Mouse (Mus musculus) heart, adult 2 months (tissue): Measurements from ENCODE around the gene Wwc2. TPM values are rescaled to one million over a fixed set of nuclear protein-coding genes. Genes with fewer than 3 reads are reported as not detected.
A peak's percentile ranks its signal among the peaks of the same experiment; 100 is the strongest.

Experiments
- DNase-seq, 2 experiments: peaks; one replicate each; pipeline ENCODE4 v3.0.0; 2021
- H3K27ac ChIP-seq: fragments of 200-600 bp; 2 replicates; pipeline ENCODE4 v1.8.1; 2022
- H3K27me3 ChIP-seq: fragments of 200-500 bp; 2 replicates; pipeline ENCODE4 v1.6.1; 2012; ENCODE audit warnings: mild to moderate bottlenecking, low read length, inconsistent platforms, mixed read lengths; ENCODE audit not compliant: control insufficient read depth, insufficient read depth
- H3K36me3 ChIP-seq: fragments of 200-500 bp; 2 replicates; pipeline ENCODE4 v1.6.1; 2012; ENCODE audit warnings: low read length, inconsistent platforms; ENCODE audit not compliant: control insufficient read depth, insufficient read depth
- H3K4me1 ChIP-seq: fragments of 200-500 bp; 2 replicates; pipeline ENCODE4 v1.6.1; 2011; ENCODE audit warnings: low read length; ENCODE audit not compliant: control insufficient read depth, insufficient read depth
- H3K4me3 ChIP-seq: fragments of 200-600 bp; 2 replicates; pipeline ENCODE4 v1.8.1; 2022
- H3K79me2 ChIP-seq: fragments of 200-500 bp; replicated peaks from 2 replicates; pipeline ENCODE4 v1.6.1; 2012; ENCODE audit warnings: mild to moderate bottlenecking, inconsistent platforms, low read length, moderate library complexity, mixed read lengths; ENCODE audit not compliant: control insufficient read depth, insufficient read depth
- H3K9ac ChIP-seq: fragments of 200-500 bp; 2 replicates; pipeline ENCODE4 v1.6.1; 2012; ENCODE audit warnings: low read depth, mild to moderate bottlenecking, control low read depth, inconsistent platforms, low read length, mixed read lengths
- CTCF ChIP-seq: fragments of 200-600 bp; IDR thresholded peaks from 2 replicates; pipeline ENCODE4 v1.8.1; 2022; ENCODE audit warnings: antibody characterized with exemption, mild to moderate bottlenecking, moderate library complexity
- EP300 ChIP-seq: fragments of 200-500 bp; IDR thresholded peaks from 2 replicates; pipeline ENCODE4 v1.6.1; 2011; ENCODE audit warnings: low read depth, low read length, control low read depth; ENCODE audit not compliant: insufficient read depth
- POLR2A ChIP-seq: fragments of 200-500 bp; IDR thresholded peaks from 2 replicates; pipeline ENCODE4 v1.6.1; 2011; ENCODE audit warnings: mild to moderate bottlenecking, low read depth, low read length, control low read depth; ENCODE audit not compliant: insufficient read depth
- WGBS: fragments of 180-500 bp; shearing (Covaris S2); methylation state at CpG from one replicate; pipeline ENCODE4 v1.1.7; 2018; 5-methylcytosine and 5-hydroxymethylcytosine counted together
- intact Hi-C: fragments of 180-260 bp; cut with DNase I; formaldehyde crosslinking; loops from one replicate; pipeline ENCODE4 v1.15.1; 2025
- long read RNA-seq: library from polyadenylated mRNA; stranded (forward); transcript quantifications from one replicate; pipeline ENCODE4 v2.0.0, GENCODE M21; 2021
- polyA plus RNA-seq: library from polyadenylated mRNA; depleted of rRNA; stranded (reverse); fragments of >200 nt; gene quantifications from 2 replicates; pipeline ENCODE4 v1.2.3, GENCODE M21; 2012; rRNA removed
- total RNA-seq, 2 experiments: library from RNA; stranded (reverse); gene quantifications; 2 replicates each; pipeline ENCODE4 v1.2.3; 2021

The Wwc2 gene
- total RNA-seq: 10 to 100 TPM; 25.2 to 26.9 TPM
- 8.3 and 11.0 TPM in 2 replicates for polyA plus RNA-seq
- long read RNA-seq, full-length matches to known transcripts: 13 of 23 reads
- long read RNA-seq, partial matches to known transcripts: 7 of 23 reads
- long read RNA-seq, other reads (novel, unspliced or antisense): 3 of 23 reads

GRCm38 (mm10) chr8:47990911-47991820 is at the start of gene Wwc2:
Gene Wwc2 (minus strand): TSS chr8:47990924.
- TF ChIP-seq CTCF (no peak), POLR2A (peak; percentile 64; the same call in 1 of the 2 replicates), EP300 (0 out of 2 replicates have a peak, but pooled peaks have one; percentile 6)
- intact Hi-C loops: loop anchor here (10.0 kb wide), 1 partner anchor 276 kb away; the partner anchor contains the start of gene Cdkn2aip
- H3K27ac ChIP-seq: peak within 1 kb of the TSS; percentile 100
- peaks cover 7% of the 10 kb centered on the region for H3K4me1 ChIP-seq
- peak within 1 kb of the TSS; percentile 86 for H3K4me3 ChIP-seq
- peaks cover 8% of the 10 kb centered on the region for H3K79me2 ChIP-seq
- no peaks in the 10 kb centered on the region for H3K27me3 ChIP-seq
- peak within 1 kb of the TSS; percentile 99 for H3K9ac ChIP-seq
- H3K36me3 ChIP-seq: peaks cover 4% of the 10 kb centered on the region; the same call in 1 of the 2 replicates
- peak; percentile 88 to 92 for DNase-seq
- 3% methylated on average over 33 of the region's 46 CpGs for WGBS

GRCm38 (mm10) chr8:48038261-48038934 is 47.7 kb upstream of the Wwc2 start:
- TF ChIP-seq POLR2A (no peak), EP300 (no peak), CTCF (no peak)
- H3K4me3 ChIP-seq: no peak overlapping the region
- DNase-seq: no peak
- H3K4me1 ChIP-seq: no peaks in the 10 kb centered on the region
- intact Hi-C loops: no loop called here
- H3K79me2 ChIP-seq: no peaks in the 10 kb centered on the region
- no peaks in the 10 kb centered on the region for H3K27me3 ChIP-seq
- no peak overlapping the region for H3K27ac ChIP-seq
- no peaks in the 10 kb centered on the region for H3K36me3 ChIP-seq
- 84% methylated on average over 7 of the region's 7 CpGs for WGBS
- H3K9ac ChIP-seq: no peak overlapping the region

- Histone ChIP-seq H3K9ac (no peak overlapping the region), H3K27ac (no peak overlapping the region), H3K27me3 (no peaks in the 10 kb centered on the region), H3K36me3 (no peaks in the 10 kb centered on the region), H3K4me3 (no peak overlapping the region), H3K4me1 (no peaks in the 10 kb centered on the region), H3K79me2 (no peaks in the 10 kb centered on the region)
- 11% methylated on average over 2 of the region's 2 CpGs for WGBS
- no peak for DNase-seq
- intact Hi-C loops: no loop called here
- no peak for TF ChIP-seq EP300
- no peak for TF ChIP-seq CTCF
These were observed 41.3 kb upstream of the Wwc2 start for GRCm38 (mm10) chr8:48032046-48032445.

GRCm38 (mm10) chr8:48030667-48031066 is 39.9 kb upstream of the Wwc2 start:
- Histone ChIP-seq H3K27ac (no peak overlapping the region), H3K4me1 (no peaks in the 10 kb centered on the region), H3K79me2 (no peaks in the 10 kb centered on the region), H3K4me3 (no peak overlapping the region), H3K27me3 (no peaks in the 10 kb centered on the region), H3K9ac (no peak overlapping the region), H3K36me3 (no peaks in the 10 kb centered on the region)
- TF ChIP-seq CTCF (no peak), POLR2A (no peak), EP300 (no peak)
- intact Hi-C loops: no loop called here
- 42% methylated on average over 1 of the region's 1 CpGs for WGBS
- DNase-seq: no peak

GRCm38 (mm10) chr8:48026796-48027195 is 36.1 kb upstream of the Wwc2 start:
- no peaks in the 10 kb centered on the region for H3K4me1 ChIP-seq
- H3K27ac ChIP-seq: no peak overlapping the region
- no peaks in the 10 kb centered on the region for H3K79me2 ChIP-seq
- no peaks in the 10 kb centered on the region for H3K27me3 ChIP-seq
- H3K9ac ChIP-seq: no peak overlapping the region
- intact Hi-C loops: no loop called here
- WGBS: 74% methylated on average over 11 of the region's 11 CpGs
- H3K36me3 ChIP-seq: no peaks in the 10 kb centered on the region
- no peak overlapping the region for H3K4me3 ChIP-seq
- no peak for TF ChIP-seq EP300
- no peak for TF ChIP-seq POLR2A
- no peak for TF ChIP-seq CTCF
- DNase-seq: no peak
